ENCODE assay signal across 14 mouse cellular contexts in the genomic region with DNA sequence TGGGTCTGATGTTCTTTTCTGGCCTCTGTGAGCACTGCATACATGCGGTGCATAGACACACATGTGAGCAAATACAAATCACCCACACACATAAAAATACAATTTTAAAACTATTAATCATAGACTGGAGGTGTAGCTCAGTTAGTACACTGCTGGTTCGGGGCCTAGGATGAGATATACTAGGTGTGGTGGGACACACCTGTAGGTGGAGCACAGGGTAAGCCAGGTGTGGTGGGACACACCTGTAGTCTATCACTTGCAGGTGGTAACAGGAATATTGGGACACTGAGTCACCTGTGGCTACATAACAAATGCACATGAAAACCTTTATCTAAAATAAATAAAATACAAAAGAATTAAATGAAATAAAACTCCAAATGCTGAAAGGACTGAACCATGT.
"Had no signal": no experiment of that assay in that cellular context is flagged by ENCODE, and none has a peak within 500 bp of the region (broad histone marks: within the 10 kb centered on the region; RNA-seq: fewer than 3 reads in every experiment).

No protein-coding gene starts in this region.

- H3K9ac ChIP-seq: neural tube, embryonic 12.5 days; neural tube, embryonic 13.5 days; neural tube, embryonic 15.5 days; stomach, embryonic 15.5 days had no signal

- DNase-seq: right cerebral cortex, postnatal 14 days; right cerebral cortex, postnatal 25 days; right cerebral cortex, postnatal 4 days; spleen, adult 18-20 months; thymus, adult 18-20 months; thymus, adult 2 months; thymus, postnatal 14 days; thymus, postnatal 25 days; thymus, postnatal 36 days; thymus, postnatal 4 days had no signal

- H3K27me3 ChIP-seq: neural tube, embryonic 12.5 days; neural tube, embryonic 13.5 days; neural tube, embryonic 15.5 days; stomach, embryonic 15.5 days had no signal

- H3K36me3 ChIP-seq: neural tube, embryonic 12.5 days; neural tube, embryonic 13.5 days; neural tube, embryonic 15.5 days; stomach, embryonic 15.5 days had no signal

- H3K4me3 ChIP-seq: neural tube, embryonic 12.5 days; neural tube, embryonic 13.5 days; neural tube, embryonic 15.5 days; stomach, embryonic 15.5 days had no signal

- H3K4me1 ChIP-seq: neural tube, embryonic 12.5 days; stomach, embryonic 15.5 days had no signal

- H3K9me3 ChIP-seq: neural tube, embryonic 13.5 days; neural tube, embryonic 15.5 days; stomach, embryonic 15.5 days had no signal

- H3K27ac ChIP-seq: neural tube, embryonic 12.5 days; neural tube, embryonic 13.5 days; neural tube, embryonic 15.5 days; stomach, embryonic 15.5 days had no signal

- H3K4me2 ChIP-seq: neural tube, embryonic 12.5 days; neural tube, embryonic 13.5 days; neural tube, embryonic 15.5 days; stomach, embryonic 15.5 days had no signal
